Mouse (Mus musculus) v-Abl transformed pro-B cells (cell line): Measurements from ENCODE around the gene Klhl42.

Experiments used
- in situ Hi-C, 2 experiments: fragments of 400-800 bp; cut with MboI; formaldehyde crosslinking; loops; one replicate each; pipeline ENCODE4 v1.15.1; 2025; ENCODE audit not compliant: unreplicated experiment in 2 of 2

Klhl42 gene

DNA sequence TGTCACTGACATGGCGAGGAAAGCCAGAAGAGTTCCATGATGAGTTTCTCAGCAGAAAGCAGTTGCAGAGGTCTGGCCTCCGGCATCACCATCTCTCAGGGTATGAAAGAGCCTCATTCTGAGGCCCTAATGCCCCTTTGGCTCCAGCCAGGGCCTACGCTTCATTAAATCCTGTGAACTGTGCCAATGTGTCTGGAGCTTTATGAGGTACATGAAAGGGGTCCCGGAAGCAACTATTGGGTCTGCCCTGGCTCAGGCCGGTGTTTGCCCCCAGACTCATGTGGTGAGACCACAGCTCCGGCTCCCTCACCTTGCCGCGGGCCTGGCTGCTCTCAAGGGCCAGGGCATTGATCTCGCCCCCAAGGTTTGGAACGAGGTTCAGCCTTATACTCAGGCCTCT lies 36.1 kb downstream of the Klhl42 start:
- in situ Hi-C loops, result loop anchor here in 1 of 2 experiments (10.0 kb wide), 1 partner anchor 108 kb away; no protein-coding TSS in a partner anchor

GRCm38 (mm10) chr6:147138260-147138659 lies 47.1 kb downstream of the Klhl42 start:
- in situ Hi-C loops, result loop anchor here in 1 of 2 experiments (10.0 kb wide), 1 partner anchor 293 kb away; no protein-coding TSS in a partner anchor

- in situ Hi-C loops, result no loop called here
These were observed 49.5 kb downstream of the Klhl42 start for GRCm38 (mm10) chr6:147140600-147141154.

DNA sequence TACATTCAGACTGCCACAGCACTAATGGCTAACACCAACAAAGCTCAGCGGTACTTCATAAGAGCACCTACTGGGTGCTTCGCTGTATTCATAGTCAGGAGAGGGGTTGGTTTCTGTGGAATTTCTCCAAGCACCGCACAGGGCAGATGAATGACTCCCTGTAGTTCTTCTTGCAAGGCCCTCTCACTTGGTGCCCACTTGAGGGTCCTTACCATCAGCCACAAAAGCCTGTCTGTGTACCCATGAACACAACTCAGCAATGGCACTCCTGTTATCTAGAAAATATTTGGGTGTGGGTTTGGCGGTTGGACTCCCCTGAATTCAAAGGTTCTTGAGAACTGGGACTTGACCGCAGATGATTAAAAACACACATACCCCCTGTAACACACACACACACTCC lies 53.5 kb downstream of the Klhl42 start:
- in situ Hi-C loops, result no loop called here

DNA sequence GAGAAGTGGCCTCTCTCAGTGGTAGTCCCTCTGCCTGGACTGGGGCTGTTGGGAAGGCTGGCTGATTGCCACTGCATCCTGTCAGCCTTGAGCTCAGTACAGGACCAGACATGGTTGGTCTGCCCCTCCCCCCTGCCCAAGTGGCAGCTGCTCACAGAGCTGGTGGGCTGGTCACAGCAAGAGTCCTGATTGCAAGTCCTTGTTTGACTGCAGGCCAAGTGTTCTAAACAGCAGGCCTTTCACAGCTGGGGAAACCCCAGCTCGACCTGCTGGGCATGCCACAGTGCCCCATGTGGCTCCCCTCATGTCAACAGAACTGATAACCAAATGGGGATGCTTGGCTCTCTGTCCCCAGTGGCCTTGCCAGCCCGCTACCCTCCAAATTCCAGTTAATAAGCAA lies 54.1 kb downstream of the Klhl42 start:
- in situ Hi-C loops, result no loop called here

GRCm38 (mm10) chr6:147145753-147146152 lies 54.6 kb downstream of the Klhl42 start:
- in situ Hi-C loops, result no loop called here

DNA sequence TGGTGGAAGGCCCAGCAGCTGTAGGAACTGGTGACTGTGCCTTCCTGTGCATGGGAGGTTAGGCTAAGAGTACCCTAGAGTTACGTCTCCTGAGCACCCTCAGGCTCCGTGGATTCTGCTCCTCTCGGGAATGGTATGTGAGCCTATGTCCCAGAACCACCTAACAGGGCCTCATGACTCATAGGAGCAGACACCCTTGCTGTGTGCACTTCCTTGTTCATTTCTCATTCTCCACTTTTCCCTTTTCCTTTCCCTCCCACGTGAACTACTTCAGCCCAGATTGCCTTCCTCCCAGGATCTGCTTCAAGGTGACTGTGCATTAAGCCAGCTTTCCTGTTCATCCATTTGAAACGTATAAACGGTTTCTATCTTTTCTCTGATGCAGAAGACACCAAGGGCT lies 59.9 kb downstream of the Klhl42 start:
- in situ Hi-C loops, result no loop called here

DNA sequence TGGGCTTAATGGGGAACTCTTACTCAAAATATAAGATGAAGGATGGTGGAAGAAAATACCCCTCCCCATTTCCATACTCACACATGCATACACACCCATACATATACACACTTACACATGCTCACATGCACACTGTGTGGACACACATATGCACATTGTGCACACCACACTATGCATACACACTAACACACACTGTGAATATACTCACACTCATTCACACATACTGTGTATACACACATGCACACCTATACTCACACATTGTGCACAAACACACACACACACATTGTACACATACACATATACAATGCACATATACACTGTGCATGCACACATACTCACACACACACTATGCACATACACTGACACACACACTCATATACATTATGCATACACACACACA lies 60.7 kb downstream of the Klhl42 start:
- in situ Hi-C loops, result no loop called here

- in situ Hi-C loops, result no loop called here
These were observed 63.9 kb downstream of the Klhl42 start for GRCm38 (mm10) chr6:147155085-147155484.

DNA sequence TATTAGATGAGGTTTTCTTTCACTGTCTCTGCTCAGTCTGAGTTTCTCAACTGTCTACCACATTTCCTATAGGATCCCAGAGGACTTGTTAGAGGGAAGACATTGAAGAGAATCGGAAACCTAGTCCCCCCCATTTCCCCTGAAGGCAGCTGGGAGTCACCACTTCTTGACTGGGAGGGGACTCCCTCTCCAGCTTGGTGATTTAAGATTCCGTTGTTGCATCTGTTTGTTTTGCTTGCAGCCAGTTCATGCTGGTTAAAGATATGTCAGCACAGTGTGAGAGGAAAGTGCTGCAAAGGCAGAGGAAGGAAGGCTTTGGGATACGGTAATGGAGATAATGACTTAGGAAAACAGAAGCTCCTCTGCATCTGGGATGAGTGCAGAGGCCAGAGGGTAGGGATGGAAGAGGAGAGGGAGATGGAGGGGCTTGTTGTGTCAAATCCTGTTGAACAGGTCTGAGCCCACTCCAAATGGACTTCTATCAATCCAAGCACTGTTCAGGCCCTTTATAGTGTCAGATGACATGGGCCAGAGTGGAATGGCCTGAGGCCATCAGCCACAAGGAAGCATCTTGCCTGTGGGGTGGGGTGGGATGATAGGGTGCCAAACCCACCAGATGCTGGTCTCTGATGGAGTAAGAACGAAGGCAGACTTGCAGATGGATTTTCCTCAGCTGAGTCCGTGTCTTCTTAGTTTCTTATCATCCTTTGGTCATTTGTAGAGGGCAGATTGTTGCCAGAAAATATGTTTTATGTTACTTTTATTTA lies 70.8 kb downstream of the Klhl42 start:
- in situ Hi-C loops, result no loop called here
